In genomic region chr12:31293361-31294142, GRCm38 (mm10) we compare ENCODE assay signal across 17 mouse cellular contexts. TPM values are rescaled to one million over a fixed set of nuclear protein-coding genes. Genes with fewer than 3 reads are reported as not detected.
A peak's percentile ranks its signal among the peaks of the same experiment; 100 is the strongest.
DNase-seq lines count a peak whose midpoint lies in the region; ATAC-seq and TF ChIP-seq lines count a peak whose summit lies in the region.
"Had no signal": no experiment of that assay in that cellular context is flagged by ENCODE, and none has a peak within 500 bp of the region (broad histone marks: within the 10 kb centered on the region; RNA-seq: fewer than 3 reads in every experiment).

No protein-coding gene starts in this region.

- no peak overlapping the region for H3K4me3 ChIP-seq in intestine, embryonic 15.5 days (replicated peaks)
- no peak overlapping the region for H3K4me3 ChIP-seq in intestine, postnatal 0 days (ENCODE audit: low read depth, low read length)
- H3K4me3 ChIP-seq in midbrain, embryonic 11.5 days (ENCODE audit: low read depth, low read length) = no peak overlapping the region
- no peak overlapping the region for H3K4me3 ChIP-seq in midbrain, embryonic 10.5 days
- H3K4me3 ChIP-seq in heart, embryonic 14.5 days (ENCODE audit: control insufficient read depth in 1 of 2, insufficient read depth in 1 of 2, low read depth in 1 of 2, low read length in 2 of 2) = no peak overlapping the region
- H3K4me3 ChIP-seq in stomach, embryonic 16.5 days (replicated peaks; ENCODE audit: low read length) = no peak overlapping the region
- H3K4me3 ChIP-seq in midbrain, embryonic 15.5 days = no peak overlapping the region
- H3K4me3 ChIP-seq: embryonic facial prominence, embryonic 10.5 days; hindbrain, embryonic 13.5 days; lung, embryonic 15.5 days; midbrain, embryonic 12.5 days had no signal

- TF ChIP-seq CTCF in intestine, postnatal 0 days (IDR thresholded peaks at IDR 0.05; ENCODE audit: low read depth) = no peak

- peaks cover 22% of the 10 kb centered on the region for H3K4me1 ChIP-seq in intestine, embryonic 15.5 days (replicated peaks)
- H3K4me1 ChIP-seq in intestine, postnatal 0 days (replicated peaks; ENCODE audit: control insufficient read depth, insufficient read depth, low read length) = 0 out of 2 replicates have a peak, but pooled peaks cover 7% of the 10 kb centered on the region
- no peaks in the 10 kb centered on the region for H3K4me1 ChIP-seq in midbrain, embryonic 11.5 days (ENCODE audit: control insufficient read depth, insufficient read depth, low read length)
- peaks cover 8% of the 10 kb centered on the region; the same call in 1 of the 2 replicates for H3K4me1 ChIP-seq in midbrain, embryonic 10.5 days
- H3K4me1 ChIP-seq in heart, embryonic 14.5 days (ENCODE audit: control insufficient read depth in 2 of 2, insufficient read depth in 2 of 2, low read length in 2 of 2) = peaks cover 32 to 47% of the 10 kb centered on the region in 2 experiments
- H3K4me1 ChIP-seq in stomach, embryonic 16.5 days (ENCODE audit: control insufficient read depth, insufficient read depth, low read length) = peaks cover 32% of the 10 kb centered on the region
- no peaks in the 10 kb centered on the region for H3K4me1 ChIP-seq in midbrain, embryonic 15.5 days
- H3K4me1 ChIP-seq: hindbrain, embryonic 13.5 days; midbrain, embryonic 12.5 days had no signal

- H3K27ac ChIP-seq in intestine, embryonic 15.5 days = no peak overlapping the region
- no peak overlapping the region for H3K27ac ChIP-seq in intestine, postnatal 0 days (ENCODE audit: low read depth, low read length)
- H3K27ac ChIP-seq in midbrain, embryonic 11.5 days (ENCODE audit: low read depth, low read length) = no peak overlapping the region
- H3K27ac ChIP-seq in midbrain, embryonic 10.5 days (replicated peaks) = no peak overlapping the region
- H3K27ac ChIP-seq in heart, embryonic 14.5 days (replicated peaks in 1 of 2; ENCODE audit: control insufficient read depth in 1 of 2, insufficient read depth in 1 of 2, low read depth in 2 of 2, low read length in 2 of 2) = peak overlapping the region; percentile 81 to 84
- peak overlapping the region; percentile 78 for H3K27ac ChIP-seq in stomach, embryonic 16.5 days (ENCODE audit: low read length)
- no peak overlapping the region for H3K27ac ChIP-seq in midbrain, embryonic 15.5 days
- H3K27ac ChIP-seq: embryonic facial prominence, embryonic 10.5 days; hindbrain, embryonic 13.5 days; lung, embryonic 15.5 days; midbrain, embryonic 12.5 days had no signal

- no peaks in the 10 kb centered on the region for H3K9me3 ChIP-seq in intestine, embryonic 15.5 days
- H3K9me3 ChIP-seq in intestine, postnatal 0 days (ENCODE audit: control insufficient read depth) = no peaks in the 10 kb centered on the region
- no peaks in the 10 kb centered on the region for H3K9me3 ChIP-seq in midbrain, embryonic 11.5 days (ENCODE audit: control insufficient read depth, low read length)
- no peaks in the 10 kb centered on the region for H3K9me3 ChIP-seq in midbrain, embryonic 10.5 days (replicated peaks)
- H3K9me3 ChIP-seq in heart, embryonic 14.5 days (ENCODE audit: control insufficient read depth, low read length) = no peaks in the 10 kb centered on the region
- no peaks in the 10 kb centered on the region for H3K9me3 ChIP-seq in stomach, embryonic 16.5 days (replicated peaks; ENCODE audit: control insufficient read depth, low read length)
- H3K9me3 ChIP-seq in midbrain, embryonic 15.5 days = no peaks in the 10 kb centered on the region
- H3K9me3 ChIP-seq: hindbrain, embryonic 13.5 days; lung, embryonic 15.5 days; midbrain, embryonic 12.5 days had no signal

- no peak overlapping the region for H3K9ac ChIP-seq in intestine, embryonic 15.5 days
- H3K9ac ChIP-seq in intestine, postnatal 0 days (ENCODE audit: low read depth, low read length) = no peak overlapping the region
- no peak overlapping the region for H3K9ac ChIP-seq in midbrain, embryonic 11.5 days (ENCODE audit: low read length)
- H3K9ac ChIP-seq in heart, embryonic 14.5 days (ENCODE audit: low read length) = peak overlapping the region; percentile 32; the same call in 1 of the 2 replicates
- H3K9ac ChIP-seq in stomach, embryonic 16.5 days (ENCODE audit: low read length) = no peak overlapping the region
- H3K9ac ChIP-seq in midbrain, embryonic 15.5 days = no peak overlapping the region
- H3K9ac ChIP-seq: hindbrain, embryonic 13.5 days; lung, embryonic 15.5 days; midbrain, embryonic 12.5 days had no signal

- peak; percentile 49; the same call in 1 of the 2 replicates for ATAC-seq in intestine, embryonic 15.5 days
- ATAC-seq in intestine, postnatal 0 days = no peak
- no peak for ATAC-seq in midbrain, embryonic 11.5 days (ENCODE audit: low FRiP score)
- peak; percentile 51; the same call in 1 of the 2 replicates for ATAC-seq in heart, embryonic 14.5 days (ENCODE audit: insufficient number of reproducible peaks, insufficient read depth, low FRiP score, low read depth)
- ATAC-seq in stomach, embryonic 16.5 days (ENCODE audit: insufficient read depth, low FRiP score) = no peak
- ATAC-seq in midbrain, embryonic 15.5 days (replicated peaks) = no peak

- H3K36me3 ChIP-seq in intestine, embryonic 15.5 days = peaks cover 27% of the 10 kb centered on the region
- H3K36me3 ChIP-seq in intestine, postnatal 0 days (ENCODE audit: control insufficient read depth, insufficient read depth) = peaks cover 18% of the 10 kb centered on the region
- H3K36me3 ChIP-seq in midbrain, embryonic 11.5 days (ENCODE audit: control insufficient read depth, insufficient read depth, low read length) = no peaks in the 10 kb centered on the region
- H3K36me3 ChIP-seq in midbrain, embryonic 10.5 days = peaks cover 8% of the 10 kb centered on the region; the same call in 1 of the 2 replicates
- H3K36me3 ChIP-seq in heart, embryonic 14.5 days (ENCODE audit: control insufficient read depth, insufficient read depth, low read length) = peaks cover 87% of the 10 kb centered on the region
- peaks cover 22% of the 10 kb centered on the region for H3K36me3 ChIP-seq in stomach, embryonic 16.5 days (ENCODE audit: control insufficient read depth, insufficient read depth, low read length)
- no peaks in the 10 kb centered on the region for H3K36me3 ChIP-seq in midbrain, embryonic 15.5 days (replicated peaks)
- H3K36me3 ChIP-seq: hindbrain, embryonic 13.5 days; midbrain, embryonic 12.5 days had no signal

- 52% methylated on average over 15 of the region's 15 CpGs for WGBS in intestine, embryonic 15.5 days
- 37% methylated on average over 15 of the region's 15 CpGs for WGBS in intestine, postnatal 0 days
- WGBS in midbrain, embryonic 11.5 days = 73% methylated on average over 15 of the region's 15 CpGs
- 79% methylated on average over 15 of the region's 15 CpGs for WGBS in midbrain, embryonic 10.5 days
- 23% methylated on average over 15 of the region's 15 CpGs for WGBS in heart, embryonic 14.5 days
- 45% methylated on average over 15 of the region's 15 CpGs for WGBS in stomach, embryonic 16.5 days
- 67% methylated on average over 15 of the region's 15 CpGs for WGBS in midbrain, embryonic 15.5 days

- DNase-seq in midbrain, embryonic 11.5 days (ENCODE audit: low spot score, missing footprints) = peak; percentile 78
- no peak for DNase-seq in midbrain, embryonic 10.5 days (ENCODE audit: low spot score)
- DNase-seq in T-cell, adult 2 months (ENCODE audit: low spot score) = no peak
- DNase-seq: cerebellum, adult 9-10 months; left cerebral cortex, postnatal 4 days had no signal

- H3K4me2 ChIP-seq in intestine, embryonic 15.5 days (replicated peaks) = no peak overlapping the region
- H3K4me2 ChIP-seq in intestine, postnatal 0 days (replicated peaks; ENCODE audit: low read depth) = no peak overlapping the region
- H3K4me2 ChIP-seq in midbrain, embryonic 11.5 days = no peak overlapping the region
- peak overlapping the region; percentile 17; the same call in 1 of the 2 replicates for H3K4me2 ChIP-seq in heart, embryonic 14.5 days (ENCODE audit: low read length)
- no peak overlapping the region for H3K4me2 ChIP-seq in stomach, embryonic 16.5 days (ENCODE audit: low read depth, low read length)
- H3K4me2 ChIP-seq in midbrain, embryonic 15.5 days = no peak overlapping the region
- H3K4me2 ChIP-seq: hindbrain, embryonic 13.5 days; lung, embryonic 15.5 days; midbrain, embryonic 12.5 days had no signal

- H3K27me3 ChIP-seq in intestine, embryonic 15.5 days (replicated peaks) = no peaks in the 10 kb centered on the region
- H3K27me3 ChIP-seq in intestine, postnatal 0 days (replicated peaks; ENCODE audit: control insufficient read depth, insufficient read depth, low read length) = no peaks in the 10 kb centered on the region
- no peaks in the 10 kb centered on the region for H3K27me3 ChIP-seq in midbrain, embryonic 11.5 days (ENCODE audit: control insufficient read depth, insufficient read depth, low read length)
- no peaks in the 10 kb centered on the region for H3K27me3 ChIP-seq in midbrain, embryonic 10.5 days (ENCODE audit: low read depth, poor library complexity, severe bottlenecking)
- no peaks in the 10 kb centered on the region for H3K27me3 ChIP-seq in heart, embryonic 14.5 days (ENCODE audit: control insufficient read depth, insufficient read depth, low read length)
- no peaks in the 10 kb centered on the region for H3K27me3 ChIP-seq in stomach, embryonic 16.5 days (ENCODE audit: control insufficient read depth, insufficient read depth, low read length)
- H3K27me3 ChIP-seq in midbrain, embryonic 15.5 days (replicated peaks) = no peaks in the 10 kb centered on the region
- H3K27me3 ChIP-seq: hindbrain, embryonic 13.5 days; lung, embryonic 15.5 days; midbrain, embryonic 12.5 days had no signal

RNA-seq across cellular contexts. Expression of gene Lamb1, which starts 28.5 kb away (rescaled TPM):
- polyA plus RNA-seq in intestine, embryonic 15.5 days (2015; fragmentation: Nextera tagmentation; extraction: Ambion mirVana) = 73.5 and 81.3 TPM in 2 replicates
- polyA plus RNA-seq in intestine, postnatal 0 days (2015; fragmentation: Nextera tagmentation; extraction: Ambion mirVana) = 25.8 and 27.5 TPM in 2 replicates
- 17.3 and 18.5 TPM in 2 replicates for polyA plus RNA-seq in midbrain, embryonic 11.5 days (2014; fragmentation: Nextera tagmentation; extraction: Ambion mirVana)
- polyA plus RNA-seq in midbrain, embryonic 10.5 days (2016; fragmentation: Nextera tagmentation; extraction: Ambion mirVana) = 17.8 and 20.8 TPM in 2 replicates
- polyA plus RNA-seq in heart, embryonic 14.5 days (2014; fragmentation: Nextera tagmentation; extraction: Ambion mirVana) = 96.3 and 101 TPM in 2 replicates
- polyA plus RNA-seq in stomach, embryonic 16.5 days (2015; fragmentation: Nextera tagmentation; extraction: Ambion mirVana) = 108 and 120 TPM in 2 replicates
- polyA plus RNA-seq in midbrain, embryonic 15.5 days (2015; fragmentation: Nextera tagmentation; extraction: Ambion mirVana) = 16.6 and 16.8 TPM in 2 replicates

RNA-seq across cellular contexts. Expression of gene Gm6993, which starts 53.0 kb away (rescaled TPM):
- polyA plus RNA-seq in intestine, embryonic 15.5 days (2015; fragmentation: Nextera tagmentation; extraction: Ambion mirVana) = not detected in 2 replicates
- polyA plus RNA-seq in intestine, postnatal 0 days (2015; fragmentation: Nextera tagmentation; extraction: Ambion mirVana) = not detected in 2 replicates
- not detected in 2 replicates for polyA plus RNA-seq in midbrain, embryonic 11.5 days (2014; fragmentation: Nextera tagmentation; extraction: Ambion mirVana)
- polyA plus RNA-seq in midbrain, embryonic 10.5 days (2016; fragmentation: Nextera tagmentation; extraction: Ambion mirVana) = not detected in 2 replicates
- polyA plus RNA-seq in heart, embryonic 14.5 days (2014; fragmentation: Nextera tagmentation; extraction: Ambion mirVana) = not detected in 2 replicates
- not detected in 2 replicates for polyA plus RNA-seq in stomach, embryonic 16.5 days (2015; fragmentation: Nextera tagmentation; extraction: Ambion mirVana)
- not detected in 2 replicates for polyA plus RNA-seq in midbrain, embryonic 15.5 days (2015; fragmentation: Nextera tagmentation; extraction: Ambion mirVana)
- polyA plus RNA-seq: C2C12; embryonic facial prominence, embryonic 10.5 days; forebrain, embryonic 11.5 days; hindbrain, embryonic 13.5 days; lung, embryonic 15.5 days; midbrain, embryonic 12.5 days; urinary bladder, adult 2 months had no signal

RNA-seq across cellular contexts. Expression of gene Dld, which starts 57.7 kb away (rescaled TPM):
- polyA plus RNA-seq in intestine, embryonic 15.5 days (2015; fragmentation: Nextera tagmentation; extraction: Ambion mirVana) = 142 and 171 TPM in 2 replicates
- polyA plus RNA-seq in intestine, postnatal 0 days (2015; fragmentation: Nextera tagmentation; extraction: Ambion mirVana) = 115 and 124 TPM in 2 replicates
- 159 and 186 TPM in 2 replicates for polyA plus RNA-seq in midbrain, embryonic 11.5 days (2014; fragmentation: Nextera tagmentation; extraction: Ambion mirVana)
- polyA plus RNA-seq in midbrain, embryonic 10.5 days (2016; fragmentation: Nextera tagmentation; extraction: Ambion mirVana) = 136 and 137 TPM in 2 replicates
- 214 and 224 TPM in 2 replicates for polyA plus RNA-seq in heart, embryonic 14.5 days (2014; fragmentation: Nextera tagmentation; extraction: Ambion mirVana)
- 124 and 145 TPM in 2 replicates for polyA plus RNA-seq in stomach, embryonic 16.5 days (2015; fragmentation: Nextera tagmentation; extraction: Ambion mirVana)
- polyA plus RNA-seq in midbrain, embryonic 15.5 days (2015; fragmentation: Nextera tagmentation; extraction: Ambion mirVana) = 105 and 116 TPM in 2 replicates

Comparison
In these comparisons a context has a peak if more than half of its experiments do, and no peak if none do; other contexts are left out.
1. ATAC-seq: peak in intestine, embryonic 15.5 days (single experiment) and heart, embryonic 14.5 days (single experiment); none in intestine, postnatal 0 days (single experiment), midbrain, embryonic 11.5 days (single experiment), stomach, embryonic 16.5 days (single experiment) and midbrain, embryonic 15.5 days (single experiment).
2. H3K27ac ChIP-seq: peak in heart, embryonic 14.5 days (2 of 2) and stomach, embryonic 16.5 days (single experiment); none in intestine, embryonic 15.5 days (single experiment), intestine, postnatal 0 days (single experiment), midbrain, embryonic 11.5 days (single experiment), midbrain, embryonic 10.5 days (single experiment) and midbrain, embryonic 15.5 days (single experiment).